Mouse (Mus musculus) heart, adult 2 months (tissue): ENCODE data around the gene Rrp36. TPM values are rescaled to one million over a fixed set of nuclear protein-coding genes. Genes with fewer than 3 reads are reported as not detected.

Experiments
- DNase-seq, 2 experiments: peaks; one replicate each; pipeline ENCODE4 v3.0.0; 2021
- H3K27ac ChIP-seq: fragments of 200-600 bp; 2 replicates; pipeline ENCODE4 v1.8.1; 2022
- H3K27me3 ChIP-seq: fragments of 200-500 bp; 2 replicates; pipeline ENCODE4 v1.6.1; 2012; ENCODE audit warnings: mild to moderate bottlenecking, low read length, inconsistent platforms, mixed read lengths; ENCODE audit not compliant: control insufficient read depth, insufficient read depth
- H3K36me3 ChIP-seq: fragments of 200-500 bp; 2 replicates; pipeline ENCODE4 v1.6.1; 2012; ENCODE audit warnings: low read length, inconsistent platforms; ENCODE audit not compliant: control insufficient read depth, insufficient read depth
- H3K4me1 ChIP-seq: fragments of 200-500 bp; 2 replicates; pipeline ENCODE4 v1.6.1; 2011; ENCODE audit warnings: low read length; ENCODE audit not compliant: control insufficient read depth, insufficient read depth
- H3K4me3 ChIP-seq: fragments of 200-600 bp; 2 replicates; pipeline ENCODE4 v1.8.1; 2022
- H3K79me2 ChIP-seq: fragments of 200-500 bp; replicated peaks from 2 replicates; pipeline ENCODE4 v1.6.1; 2012; ENCODE audit warnings: mild to moderate bottlenecking, inconsistent platforms, low read length, moderate library complexity, mixed read lengths; ENCODE audit not compliant: control insufficient read depth, insufficient read depth
- H3K9ac ChIP-seq: fragments of 200-500 bp; 2 replicates; pipeline ENCODE4 v1.6.1; 2012; ENCODE audit warnings: low read depth, mild to moderate bottlenecking, control low read depth, inconsistent platforms, low read length, mixed read lengths
- CTCF ChIP-seq: fragments of 200-600 bp; IDR thresholded peaks from 2 replicates; pipeline ENCODE4 v1.8.1; 2022; ENCODE audit warnings: antibody characterized with exemption, mild to moderate bottlenecking, moderate library complexity
- EP300 ChIP-seq: fragments of 200-500 bp; IDR thresholded peaks from 2 replicates; pipeline ENCODE4 v1.6.1; 2011; ENCODE audit warnings: low read depth, low read length, control low read depth; ENCODE audit not compliant: insufficient read depth
- POLR2A ChIP-seq: fragments of 200-500 bp; IDR thresholded peaks from 2 replicates; pipeline ENCODE4 v1.6.1; 2011; ENCODE audit warnings: mild to moderate bottlenecking, low read depth, low read length, control low read depth; ENCODE audit not compliant: insufficient read depth
- WGBS: fragments of 180-500 bp; shearing (Covaris S2); methylation state at CpG from one replicate; pipeline ENCODE4 v1.1.7; 2018; 5-methylcytosine and 5-hydroxymethylcytosine counted together
- intact Hi-C: fragments of 180-260 bp; cut with DNase I; formaldehyde crosslinking; loops from one replicate; pipeline ENCODE4 v1.15.1; 2025
- polyA plus RNA-seq: library from polyadenylated mRNA; depleted of rRNA; stranded (reverse); fragments of >200 nt; gene quantifications from 2 replicates; pipeline ENCODE4 v1.2.3, GENCODE M21; 2012
- total RNA-seq, 2 experiments: library from RNA; stranded (reverse); gene quantifications; 2 replicates each; pipeline ENCODE4 v1.2.3; 2021

Rrp36 gene
- total and polyA plus RNA-seq, 3 experiments, result 10.7 to 19.4 (median 11.3) TPM

DNA sequence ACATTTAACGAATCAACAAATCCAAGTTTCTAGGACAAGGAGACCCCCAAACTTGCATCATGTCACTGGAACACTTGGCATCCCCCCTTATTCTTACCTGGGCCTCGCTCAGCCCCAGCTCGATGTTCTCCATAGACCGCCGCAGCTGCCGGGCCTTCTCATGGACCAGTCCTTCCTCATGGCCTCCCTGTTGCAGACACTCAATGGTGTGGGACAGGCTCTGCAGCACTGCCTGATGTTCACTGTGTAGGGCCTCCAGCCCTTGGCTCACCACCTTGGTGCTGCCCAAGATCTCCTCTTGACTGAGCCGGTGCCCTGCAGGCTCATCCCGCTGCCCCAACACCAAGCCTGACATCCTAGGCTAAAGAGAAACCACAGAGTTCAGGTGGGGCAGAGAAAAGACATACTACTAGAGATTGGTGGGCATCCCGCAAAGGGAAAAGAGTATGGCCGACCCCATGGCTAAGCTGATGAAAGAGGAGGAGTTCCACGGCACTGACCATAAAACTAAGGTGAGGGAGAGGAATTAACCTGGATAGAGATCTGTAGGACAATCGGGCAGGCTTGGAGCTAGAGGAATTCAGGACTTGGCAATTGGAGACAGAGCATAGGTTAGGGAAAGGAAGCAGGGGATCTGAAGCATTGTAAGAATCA, 29.9 kb downstream of the Rrp36 start:
- intact Hi-C loops, result loop anchor here (5.0 kb wide), 1 partner anchor 87 kb away; the partner anchor contains the start of gene Srf
- DNase-seq, result no peak
- Histone ChIP-seq H3K9ac (no peak overlapping the region), H3K4me1 (peaks cover 3% of the 10 kb centered on the region), H3K79me2 (no peaks in the 10 kb centered on the region), H3K27me3 (no peaks in the 10 kb centered on the region), H3K4me3 (peak overlapping the region; percentile 84; the same call in 1 of the 2 replicates), H3K36me3 (no peaks in the 10 kb centered on the region), H3K27ac (no peak overlapping the region; the same call in 1 of the 2 replicates)
- TF ChIP-seq POLR2A (no peak), CTCF (no peak), EP300 (no peak)
- 85% methylated on average over 12 of the region's 12 CpGs for WGBS

- 93% methylated on average over 17 of the region's 17 CpGs for WGBS
- Histone ChIP-seq H3K79me2 (no peaks in the 10 kb centered on the region), H3K9ac (no peak overlapping the region), H3K4me1 (peaks cover 5% of the 10 kb centered on the region), H3K4me3 (no peak overlapping the region), H3K27me3 (no peaks in the 10 kb centered on the region), H3K27ac (no peak overlapping the region), H3K36me3 (no peaks in the 10 kb centered on the region)
- intact Hi-C loops, result loop anchor here (5.0 kb wide), 1 partner anchor 85 kb away; the partner anchor contains the start of gene Srf
- TF ChIP-seq EP300, result no peak
- TF ChIP-seq POLR2A, result no peak
- no peak for TF ChIP-seq CTCF
- no peak for DNase-seq
These were observed 32.1 kb downstream of the Rrp36 start for GRCm38 (mm10) chr17:46642060-46642459.

DNA sequence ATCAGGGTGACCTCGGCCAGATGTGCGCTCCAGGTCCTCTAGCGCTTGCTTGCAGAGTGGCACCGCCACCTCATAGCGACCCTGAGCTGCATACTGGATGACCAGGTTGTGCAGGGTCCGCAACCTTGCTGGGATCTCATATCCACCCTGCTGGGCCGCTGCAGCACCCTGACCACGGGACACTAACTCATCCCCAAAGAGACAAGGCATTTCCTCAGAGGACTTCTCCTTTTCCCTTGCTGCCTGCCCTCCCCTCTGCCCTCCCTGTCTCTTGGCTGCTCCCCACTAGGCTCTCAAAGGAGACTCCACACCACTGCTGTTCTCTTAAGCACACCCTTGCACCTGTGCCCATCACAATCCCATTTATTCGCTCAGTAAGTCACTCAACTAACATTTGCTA, 34.2 kb downstream of the Rrp36 start:
- WGBS, result 79% methylated on average over 9 of the region's 9 CpGs
- intact Hi-C loops, result loop anchor here (5.0 kb wide), 2 partner anchors 38 to 83 kb away; partner anchors contain the start of gene Srf
- Histone ChIP-seq H3K4me1 (peaks cover 5% of the 10 kb centered on the region), H3K27me3 (no peaks in the 10 kb centered on the region), H3K9ac (no peak overlapping the region), H3K36me3 (no peaks in the 10 kb centered on the region), H3K4me3 (no peak overlapping the region), H3K79me2 (no peaks in the 10 kb centered on the region), H3K27ac (no peak overlapping the region)
- no peak for DNase-seq
- TF ChIP-seq POLR2A (no peak), CTCF (no peak), EP300 (no peak)

DNA sequence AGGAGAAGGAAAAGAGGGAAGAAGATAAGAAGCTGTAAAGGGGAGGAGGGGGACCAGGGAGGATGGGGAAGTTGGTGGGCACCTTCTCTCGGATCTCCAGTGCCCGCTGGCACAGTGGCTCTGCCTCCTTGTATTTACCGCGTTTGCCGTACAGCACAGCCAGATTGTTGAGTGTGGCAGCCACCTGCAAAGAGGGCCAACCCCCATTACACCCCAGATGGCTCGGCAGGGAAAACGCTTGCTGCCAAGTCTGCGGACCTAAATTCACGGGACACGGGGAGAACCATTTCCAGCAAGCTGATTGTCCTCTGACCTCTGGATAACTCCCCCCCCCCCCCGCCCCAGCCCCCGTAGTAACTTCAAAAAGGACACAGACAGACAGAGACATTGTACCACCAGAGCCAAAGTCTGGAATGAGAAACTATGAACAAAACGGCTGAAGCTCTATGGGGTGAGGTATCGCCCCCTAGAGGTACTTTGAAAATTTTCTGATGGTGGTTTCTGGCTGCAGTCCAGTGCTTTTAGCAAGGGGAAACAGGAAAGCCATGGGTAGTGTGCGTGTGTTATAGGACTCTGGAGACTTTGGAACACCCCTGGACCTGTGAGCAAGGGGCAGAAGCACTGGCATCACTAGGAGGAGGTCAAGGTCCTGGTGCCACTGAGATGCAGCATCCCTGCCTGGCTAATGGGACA, 37.2 kb downstream of the Rrp36 start:
- DNase-seq, result peak; percentile 54 to 63
- TF ChIP-seq CTCF (peak; percentile 78), POLR2A (no peak)
- H3K27ac ChIP-seq, result no peak overlapping the region
- H3K9ac ChIP-seq, result no peak overlapping the region
- 26% methylated on average over 15 of the region's 15 CpGs for WGBS
- H3K79me2 ChIP-seq, result no peaks in the 10 kb centered on the region
- H3K4me1 ChIP-seq, result peaks cover 2% of the 10 kb centered on the region
- no peaks in the 10 kb centered on the region for H3K27me3 ChIP-seq
- H3K36me3 ChIP-seq, result no peaks in the 10 kb centered on the region
- H3K4me3 ChIP-seq, result no peak overlapping the region
- intact Hi-C loops, result loop anchor here (2.0 to 5.0 kb wide), 2 partner anchors 35 to 112 kb away; no protein-coding TSS in a partner anchor

GRCm38 (mm10) chr17:46629685-46630441, 44.3 kb downstream of the Rrp36 start:
- Histone ChIP-seq H3K9ac (peak overlapping the region; percentile 81; the same call in 1 of the 2 replicates), H3K27me3 (no peaks in the 10 kb centered on the region), H3K4me3 (peak overlapping the region; percentile 72), H3K4me1 (peaks cover 2% of the 10 kb centered on the region), H3K36me3 (no peaks in the 10 kb centered on the region), H3K79me2 (no peaks in the 10 kb centered on the region), H3K27ac (no peak overlapping the region)
- TF ChIP-seq CTCF, result no peak
- no peak for TF ChIP-seq EP300
- TF ChIP-seq POLR2A, result no peak
- WGBS, result 36% methylated on average over 12 of the region's 12 CpGs
- intact Hi-C loops, result no loop called here
- peak; percentile 52 to 63 for DNase-seq
